Mouse (Mus musculus): ENCODE measurements at regions not wholly inside any gene's neighbourhood (a gene's known extent, or its start where the extent isn't known, plus 50 kb on each side); places are given as distances from the start of the nearest gene placed in this dataset.

DNA sequence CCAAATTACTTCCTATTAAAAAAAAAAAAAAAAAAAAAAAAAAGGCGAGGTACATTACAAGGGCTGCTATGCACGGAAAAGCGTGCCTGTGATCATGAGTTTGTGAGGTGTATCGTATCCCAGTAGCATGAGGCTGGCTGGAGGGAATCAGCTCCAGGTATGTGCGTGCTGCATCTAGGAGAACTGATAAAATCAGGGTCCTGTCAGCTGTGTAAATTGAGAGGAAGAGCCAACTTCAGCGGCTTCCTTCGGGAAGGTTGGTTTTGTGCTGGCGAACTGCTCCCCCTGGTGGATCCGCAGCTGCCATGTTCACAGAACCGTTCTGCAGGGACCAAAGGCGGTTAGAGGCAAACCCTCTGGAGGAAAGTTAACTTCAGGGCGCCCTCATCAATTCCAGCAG, 60.8 kb upstream of the Gm10295 start:
- peak; percentile 72 for DNase-seq (ENCODE audit: low spot score)

DNA sequence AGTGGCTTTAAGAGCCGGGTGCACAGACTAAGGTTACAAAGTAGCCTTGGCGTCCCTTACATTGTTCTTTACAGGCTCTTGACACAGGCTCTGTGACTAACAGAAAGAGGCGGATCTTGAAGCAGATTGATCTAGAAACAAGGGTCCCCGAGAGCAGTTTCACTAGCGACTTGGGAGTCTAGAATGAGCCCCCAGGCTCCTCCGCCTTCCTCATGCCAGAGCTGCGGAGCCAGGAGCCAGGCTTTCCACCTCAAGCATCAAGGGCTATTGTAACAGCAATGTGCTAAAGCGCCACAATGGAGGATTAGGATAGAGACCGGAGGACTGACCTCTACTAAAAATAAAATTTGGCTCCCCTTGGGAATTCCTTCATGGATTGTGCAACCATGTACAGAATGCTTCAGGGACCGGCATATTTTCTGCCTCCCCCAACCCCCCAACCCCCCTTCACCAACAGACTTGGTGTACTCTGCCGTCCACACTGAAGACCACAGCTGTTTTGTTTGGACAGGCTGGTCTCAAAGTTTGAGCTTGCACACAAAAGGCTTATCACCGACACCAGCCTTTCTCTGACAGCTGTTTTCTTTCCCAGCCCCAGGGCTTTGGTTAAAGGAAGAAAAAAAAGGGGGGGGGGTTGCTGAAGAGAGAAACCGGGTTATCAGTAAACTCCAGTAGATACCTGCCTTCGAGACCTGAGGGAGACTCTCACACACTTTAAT, 60.2 kb upstream of the Gm10295 start:
- peak; percentile 4 for DNase-seq (ENCODE audit: low spot score)

DNA sequence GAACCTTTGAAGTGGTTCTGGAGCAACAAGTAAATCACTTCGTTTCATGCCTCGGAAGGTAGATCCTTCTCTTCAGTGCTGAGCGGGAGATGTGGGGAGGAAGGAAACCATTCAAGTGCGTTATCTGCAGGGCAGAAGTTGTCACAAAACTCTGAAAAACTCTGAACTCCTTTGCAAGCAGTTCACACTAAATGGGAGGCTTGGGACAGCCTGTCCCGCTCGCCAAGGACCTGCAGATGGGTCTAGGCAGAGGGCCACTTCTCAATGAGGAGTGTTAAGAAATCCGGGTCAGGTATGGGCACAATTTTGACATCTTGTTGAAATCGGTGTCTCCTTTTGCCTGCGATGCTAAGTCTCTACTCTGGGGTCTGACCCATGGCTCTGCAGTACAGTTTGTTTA, 58.6 kb upstream of the Gm10295 start:
- DNase-seq (ENCODE audit: low spot score): no peak

DNA sequence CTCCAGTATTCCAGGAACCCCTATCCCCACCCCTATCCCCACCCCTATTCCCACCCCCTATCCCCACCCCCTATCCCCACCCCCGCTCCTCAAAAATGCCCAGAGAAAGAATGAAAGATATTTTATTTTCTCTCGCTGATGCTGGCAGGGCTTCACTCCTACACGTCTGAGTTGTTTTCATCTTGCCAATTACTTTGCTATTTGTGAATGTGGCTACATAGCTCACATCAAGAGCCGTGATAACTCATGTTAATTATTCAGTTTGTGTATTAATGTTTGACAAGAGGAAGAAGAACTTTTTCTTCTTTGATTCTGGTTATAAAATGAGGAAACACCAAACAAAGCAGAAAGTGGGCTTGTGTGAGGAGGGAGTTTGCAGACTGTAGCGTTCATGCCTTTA, 57.8 kb upstream of the Gm10295 start:
- DNase-seq (ENCODE audit: low spot score): no peak

DNA sequence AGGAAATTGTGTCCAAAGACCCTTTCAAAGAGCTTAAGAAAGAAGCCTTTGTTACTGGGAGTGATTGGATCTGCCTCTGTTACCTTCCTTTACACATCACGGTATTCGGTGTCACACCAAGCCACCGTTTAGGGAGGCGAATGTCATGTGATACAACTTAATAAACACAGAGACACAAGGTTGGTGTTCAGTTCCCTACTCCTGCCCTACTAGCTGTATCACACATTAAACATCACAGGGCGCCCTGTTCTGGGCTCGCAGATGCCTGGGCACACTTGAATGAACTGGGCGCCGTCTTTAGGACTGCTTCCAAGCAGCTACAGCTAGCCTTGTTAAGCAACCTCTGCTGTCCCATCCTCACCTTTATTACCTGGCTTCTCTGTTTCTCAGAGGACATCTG, 55.0 kb upstream of the Gm10295 start:
- no peak for DNase-seq (ENCODE audit: low spot score)
